Mouse (Mus musculus) E14TG2a.4 (cell line): Measurements from ENCODE around the gene Colec11.

Experiments
- CTCF ChIP-seq: conservative IDR thresholded peaks from 2 replicates; pipeline ENCODE4 v1.5.1; 2014; ENCODE audit warnings: low read length
- POU5F1 ChIP-seq: IDR thresholded peaks from 2 replicates; pipeline ENCODE4 v1.6.1; 2014; ENCODE audit warnings: low read length, borderline replicate concordance

- no peak for TF ChIP-seq POU5F1
- no peak for TF ChIP-seq CTCF
Observed at GRCm38 (mm10) chr12:28578147-28578546, 45.0 kb downstream of the Colec11 start.
